Mouse (Mus musculus) intestine, postnatal 0 days (tissue): ENCODE results near the gene Olfr624. TPM values are rescaled to one million over a fixed set of nuclear protein-coding genes. Genes with fewer than 3 reads are reported as not detected.
"Not testable (repeated sequence)": the region's sequence is repeated elsewhere in the genome, so short reads cannot be mapped to it uniquely, and the experiment has no call there.

ENCODE experiments used
- ATAC-seq: fragments of 200-750 bp; cut with Nextera tagmentation; 2 replicates; pipeline ENCODE4 v1.8.0; 2017; ENCODE audit warnings: mild to moderate bottlenecking, moderate TSS enrichment, moderate library complexity
- H3K27ac ChIP-seq: fragments of 300-500 bp; sonication (generic); 2 replicates; pipeline ENCODE4 v1.5.1; 2014; ENCODE audit warnings: mild to moderate bottlenecking, low read depth, low read length, moderate library complexity
- H3K27me3 ChIP-seq: fragments of 300-500 bp; sonication (generic); replicated peaks from 2 replicates; pipeline ENCODE4 v1.6.1; 2014; ENCODE audit warnings: low read length, mixed read lengths; ENCODE audit not compliant: control insufficient read depth, insufficient read depth
- H3K36me3 ChIP-seq: fragments of 300-500 bp; sonication (generic); 2 replicates; pipeline ENCODE4 v1.6.1; 2014; ENCODE audit warnings: mild to moderate bottlenecking, moderate library complexity; ENCODE audit not compliant: control insufficient read depth, insufficient read depth
- H3K4me1 ChIP-seq: fragments of 300-500 bp; sonication (generic); replicated peaks from 2 replicates; pipeline ENCODE4 v1.6.1; 2014; ENCODE audit warnings: antibody characterized with exemption, low read length, mixed read lengths; ENCODE audit not compliant: control insufficient read depth, insufficient read depth
- H3K4me2 ChIP-seq: fragments of 300-500 bp; sonication (generic); replicated peaks from 2 replicates; pipeline ENCODE4 v1.6.1; 2014; ENCODE audit warnings: low read depth, mild to moderate bottlenecking, moderate library complexity
- H3K4me3 ChIP-seq: fragments of 300-500 bp; sonication (generic); 2 replicates; pipeline ENCODE4 v1.5.1; 2014; ENCODE audit warnings: low read depth, low read length
- H3K9ac ChIP-seq: fragments of 300-500 bp; sonication (generic); 2 replicates; pipeline ENCODE4 v1.6.1; 2014; ENCODE audit warnings: mild to moderate bottlenecking, low read depth, low read length
- H3K9me3 ChIP-seq: fragments of 300-500 bp; sonication (generic); 2 replicates; pipeline ENCODE4 v1.6.1; 2016; ENCODE audit warnings: mixed run types; ENCODE audit not compliant: control insufficient read depth
- CTCF ChIP-seq: sonication (generic); IDR thresholded peaks from 2 replicates; pipeline ENCODE4 v1.5.1; 2016; ENCODE audit warnings: low read depth, mild to moderate bottlenecking, control low read depth, antibody characterized with exemption, moderate library complexity
- WGBS: fragments of 180-500 bp; shearing (Covaris S2); extraction: QIAGEN DNeasy Blood & Tissue Kit; methylation state at CpG from one replicate; pipeline ENCODE4 v1.1.7; 2014; 5-methylcytosine and 5-hydroxymethylcytosine counted together
- polyA plus RNA-seq: library from polyadenylated mRNA; unstranded; fragments of >200 nt; fragmentation: Nextera tagmentation; extraction: Ambion mirVana; gene quantifications from 2 replicates; pipeline ENCODE4 v1.2.1, GENCODE M21; 2015

Gene Olfr624
- polyA plus RNA-seq, result 0.09 TPM in 2 replicates

DNA sequence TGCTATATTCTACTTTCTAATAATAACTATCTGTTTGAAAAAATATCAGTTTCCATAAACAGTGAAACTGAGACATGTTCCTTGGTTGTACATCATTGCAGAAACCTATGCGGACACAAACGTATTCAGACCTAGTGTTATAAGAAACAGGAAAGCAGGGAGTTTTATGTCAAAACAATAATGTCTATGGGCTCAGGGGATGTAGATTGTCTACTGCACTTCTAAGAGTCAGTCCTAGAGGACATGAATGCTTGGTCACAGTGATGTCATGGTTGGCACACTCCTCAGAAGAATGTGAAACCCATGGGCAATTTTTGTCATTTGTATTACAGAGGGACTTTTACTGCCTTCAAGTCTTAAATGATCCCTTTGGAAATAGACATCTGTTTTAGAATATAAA lies at the start of gene Olfr624:
Gene Olfr624, minus strand, starts transcription at position 101 of the 400 bp plus-strand sequence.
- no peak for ATAC-seq
- whole genome bisulfite sequencing, result 84% methylated on average over 2 of the region's 2 CpGs

DNA sequence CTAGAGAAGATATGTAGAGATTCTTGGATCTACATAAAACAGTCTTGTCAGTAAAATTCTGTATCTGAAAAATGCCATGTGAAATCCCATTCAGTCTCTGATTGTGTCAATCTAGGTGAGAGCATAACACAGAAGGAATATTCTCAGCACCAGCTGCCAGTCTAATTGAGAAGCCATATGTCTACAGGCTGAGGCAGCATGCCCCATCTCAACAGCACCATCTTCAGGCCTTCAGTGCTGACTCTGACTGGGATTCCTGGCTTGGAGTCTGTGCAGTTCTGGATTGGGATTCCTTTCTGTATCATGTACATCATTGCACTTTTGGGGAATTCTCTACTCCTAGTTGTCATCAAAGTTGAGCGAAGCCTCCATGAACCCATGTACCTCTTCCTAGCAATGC lies 45.4 kb upstream of the Olfr624 start:
- H3K27ac ChIP-seq, H3K9me3 ChIP-seq, H3K9ac ChIP-seq, H3K4me1 ChIP-seq, H3K4me2 ChIP-seq, H3K4me3 ChIP-seq, H3K27me3 ChIP-seq, H3K36me3 ChIP-seq, ATAC-seq: not testable (repeated sequence)
- 95% methylated on average over 1 of the region's 1 CpGs for WGBS
- peak; percentile 44 for TF ChIP-seq CTCF

More for the DNA sequence above, at the start of gene Olfr624:
- no peak for TF ChIP-seq CTCF
- H3K4me2 ChIP-seq, result no peak within 1 kb of the TSS
- H3K4me3 ChIP-seq, result no peak within 1 kb of the TSS
- no peaks in the 10 kb centered on the region for H3K4me1 ChIP-seq
- H3K36me3 ChIP-seq, result no peaks in the 10 kb centered on the region
- no peaks in the 10 kb centered on the region for H3K9me3 ChIP-seq
- H3K9ac ChIP-seq, result no peak within 1 kb of the TSS
- no peaks in the 10 kb centered on the region for H3K27me3 ChIP-seq
- H3K27ac ChIP-seq, result no peak within 1 kb of the TSS

DNA sequence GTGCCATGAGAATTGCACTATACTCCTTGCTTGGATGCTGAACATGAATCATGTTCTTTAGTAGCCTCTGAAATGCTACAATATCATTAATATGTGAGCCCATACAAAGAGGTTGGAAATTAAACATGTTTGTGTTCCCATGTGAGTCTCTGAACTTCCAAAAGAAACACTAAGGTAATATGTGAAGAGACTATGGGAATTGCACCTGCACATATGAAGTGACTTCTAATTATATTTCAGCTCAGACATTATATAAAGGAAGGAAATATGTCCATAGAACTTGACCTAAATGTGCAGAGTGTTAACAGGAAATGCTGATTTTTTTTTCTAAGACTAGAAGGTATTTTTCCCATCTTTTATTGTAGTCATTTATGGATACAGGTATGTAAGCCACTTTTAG lies 43.4 kb upstream of the Olfr624 start, which contains the start of gene Olfr243:
Gene Olfr243, plus strand, starts transcription at position 301 of the 400 bp plus-strand sequence.
- H3K4me3 ChIP-seq, result no peak within 1 kb of the TSS
- ATAC-seq, result no peak
- no peaks in the 10 kb centered on the region for H3K9me3 ChIP-seq
- H3K9ac ChIP-seq, result no peak within 1 kb of the TSS
- H3K4me1 ChIP-seq, result no peaks in the 10 kb centered on the region
- no peaks in the 10 kb centered on the region for H3K36me3 ChIP-seq
- TF ChIP-seq CTCF, result no peak
- H3K4me2 ChIP-seq, result no peak within 1 kb of the TSS
- H3K27me3 ChIP-seq, result no peaks in the 10 kb centered on the region
- H3K27ac ChIP-seq, result no peak within 1 kb of the TSS

DNA sequence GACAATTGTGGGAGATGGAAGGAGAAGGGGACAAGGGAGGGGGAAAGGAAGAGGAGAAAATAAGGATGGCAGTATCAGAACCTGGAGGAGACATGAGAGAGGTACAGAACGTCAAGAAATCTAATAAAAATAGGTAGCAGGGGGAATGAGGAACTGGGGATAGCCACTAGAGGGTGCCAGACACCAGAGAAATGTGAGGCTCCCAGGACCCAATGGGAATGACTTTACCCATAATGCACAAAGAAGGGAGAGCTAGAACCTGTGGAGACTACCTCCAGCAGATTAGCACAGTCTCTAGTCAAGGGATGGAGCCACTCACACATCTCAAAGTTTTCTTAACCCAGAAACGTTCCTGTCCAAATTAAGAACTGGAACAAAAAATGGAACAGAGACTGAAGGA lies 41.0 kb upstream of the Olfr624 start:
- WGBS, result 30% methylated on average over 2 of the region's 2 CpGs
- H3K9me3 ChIP-seq, result no peaks in the 10 kb centered on the region
- H3K36me3 ChIP-seq, result no peaks in the 10 kb centered on the region
- H3K27me3 ChIP-seq, result no peaks in the 10 kb centered on the region
- H3K4me3 ChIP-seq, result no peak overlapping the region
- H3K4me1 ChIP-seq, result no peaks in the 10 kb centered on the region
- no peak for ATAC-seq
- no peak overlapping the region for H3K27ac ChIP-seq
- no peak overlapping the region for H3K4me2 ChIP-seq
- peak; percentile 52 for TF ChIP-seq CTCF
- no peak overlapping the region for H3K9ac ChIP-seq

DNA sequence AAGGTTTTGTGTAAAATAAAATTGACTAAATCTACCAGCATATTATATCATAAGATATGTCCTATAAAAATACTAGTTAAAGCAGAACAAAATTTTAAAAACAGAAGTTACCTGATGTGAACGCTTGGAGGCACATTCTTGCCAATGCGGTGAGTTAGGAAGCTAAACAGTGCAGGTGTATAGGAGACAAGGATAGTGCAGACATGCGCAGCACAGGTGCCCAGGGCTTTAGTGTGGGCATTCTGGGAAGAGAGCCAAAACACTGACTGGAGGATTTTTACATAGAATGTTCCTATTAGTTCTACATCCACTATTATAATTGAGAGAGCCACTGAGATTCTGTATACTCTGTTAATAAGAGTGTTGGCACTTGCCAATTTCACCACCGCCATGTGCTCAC lies 28.5 kb upstream of the Olfr624 start:
- no peaks in the 10 kb centered on the region for H3K9me3 ChIP-seq
- no peaks in the 10 kb centered on the region for H3K36me3 ChIP-seq
- no peaks in the 10 kb centered on the region for H3K4me1 ChIP-seq
- H3K9ac ChIP-seq, result no peak overlapping the region
- no peaks in the 10 kb centered on the region for H3K27me3 ChIP-seq
- WGBS, result 94% methylated on average over 4 of the region's 4 CpGs
- no peak overlapping the region for H3K4me3 ChIP-seq
- H3K4me2 ChIP-seq, result no peak overlapping the region
- no peak for ATAC-seq
- no peak for TF ChIP-seq CTCF
- no peak overlapping the region for H3K27ac ChIP-seq

- H3K4me3 ChIP-seq, result no peak within 1 kb of the TSS
- H3K9me3 ChIP-seq, result no peaks in the 10 kb centered on the region
- no peaks in the 10 kb centered on the region for H3K27me3 ChIP-seq
- no peak within 1 kb of the TSS for H3K9ac ChIP-seq
- no peak for TF ChIP-seq CTCF
- H3K36me3 ChIP-seq, result no peaks in the 10 kb centered on the region
- no peak within 1 kb of the TSS for H3K4me2 ChIP-seq
- H3K27ac ChIP-seq, result no peak within 1 kb of the TSS
- H3K4me1 ChIP-seq, result no peaks in the 10 kb centered on the region
- ATAC-seq, result no peak
Observed at GRCm38 (mm10) chr7:103682420-103682819, 11.4 kb upstream of the Olfr624 start, which contains the start of gene Olfr625-ps1. Gene Olfr625-ps1 (plus strand): TSS chr7:103682720.

GRCm38 (mm10) chr7:103663598-103663997 lies 7.4 kb downstream of the Olfr624 start, which contains the start of gene Olfr623:
Gene Olfr623 (minus strand): TSS chr7:103663698.
- no peak for ATAC-seq
- H3K27ac ChIP-seq, result no peak within 1 kb of the TSS
- TF ChIP-seq CTCF, result no peak

More at GRCm38 (mm10) chr7:103663598-103663997, 7.4 kb downstream of the Olfr624 start, which contains the start of gene Olfr623:
- H3K36me3 ChIP-seq, result no peaks in the 10 kb centered on the region
- no peak within 1 kb of the TSS for H3K9ac ChIP-seq
- H3K4me2 ChIP-seq, result no peak within 1 kb of the TSS
- no peaks in the 10 kb centered on the region for H3K27me3 ChIP-seq
- H3K4me3 ChIP-seq, result no peak within 1 kb of the TSS
- H3K4me1 ChIP-seq, result no peaks in the 10 kb centered on the region
- H3K9me3 ChIP-seq, result no peaks in the 10 kb centered on the region
